Mouse (Mus musculus): ENCODE measurements around the gene Psenen.

DNA sequence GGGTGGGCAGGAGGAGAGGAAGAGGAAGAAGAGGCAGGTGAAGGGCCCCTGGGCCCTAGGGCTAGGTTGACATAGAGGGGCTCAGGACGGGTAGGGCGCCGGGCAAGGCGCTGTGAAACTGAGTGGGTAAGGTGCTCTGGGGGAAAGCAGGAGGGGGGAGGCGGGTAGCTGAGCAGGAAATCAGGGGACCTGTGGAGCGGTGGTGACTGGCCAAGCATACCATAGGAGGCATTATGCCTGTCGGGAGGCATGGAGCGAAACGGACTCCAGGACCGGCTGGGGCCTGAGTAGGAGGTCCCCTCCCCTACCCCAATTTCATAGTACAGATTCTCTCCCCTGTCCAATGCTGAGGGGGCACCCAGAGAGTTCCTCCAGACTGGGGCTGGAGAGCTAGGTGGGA, 40.6 kb downstream of the Psenen start:
- no peak for TF ChIP-seq CTCF (IDR thresholded peaks at IDR 0.05; ENCODE audit: low read depth, low read length)
- no peak for TF ChIP-seq POLR2A (IDR thresholded peaks at IDR 0.05; ENCODE audit: borderline replicate concordance, low read depth, low read length)
